Mouse (Mus musculus) ovary, postnatal 14 days (tissue): ENCODE measurements around the gene Irs2.

ENCODE experiments used
- DNase-seq: peaks from one replicate; pipeline ENCODE4 v3.0.0; 2022; ENCODE audit warnings: low spot score

Irs2 gene

GRCm38 (mm10) chr8:10989946-10990345, 18.3 kb downstream of the Irs2 start:
- DNase-seq = no peak

GRCm38 (mm10) chr8:10986638-10987037, 21.6 kb downstream of the Irs2 start:
- no peak for DNase-seq

- no peak for DNase-seq
Measured at GRCm38 (mm10) chr8:10985064-10985463, 23.2 kb downstream of the Irs2 start.

GRCm38 (mm10) chr8:10980876-10981275, 27.4 kb downstream of the Irs2 start:
- no peak for DNase-seq

GRCm38 (mm10) chr8:10979916-10980315, 28.3 kb downstream of the Irs2 start:
- DNase-seq = no peak

- DNase-seq = no peak
Measured at GRCm38 (mm10) chr8:10979196-10979794, 29.0 kb downstream of the Irs2 start.

- peak; percentile 50 for DNase-seq
Measured at GRCm38 (mm10) chr8:10978377-10978776, 29.9 kb downstream of the Irs2 start.

GRCm38 (mm10) chr8:10977742-10978376, 30.4 kb downstream of the Irs2 start:
- DNase-seq = no peak

- DNase-seq = no peak
Measured at GRCm38 (mm10) chr8:10974659-10975058, 33.6 kb downstream of the Irs2 start.

- DNase-seq = no peak
Measured at GRCm38 (mm10) chr8:10974126-10974525, 34.1 kb downstream of the Irs2 start.

GRCm38 (mm10) chr8:10972851-10973452, 35.3 kb downstream of the Irs2 start:
- DNase-seq = no peak

GRCm38 (mm10) chr8:10971984-10972383, 36.3 kb downstream of the Irs2 start:
- DNase-seq = no peak

- no peak for DNase-seq
Measured at GRCm38 (mm10) chr8:10971509-10971908, 36.7 kb downstream of the Irs2 start.

- DNase-seq = no peak
Measured at GRCm38 (mm10) chr8:10970496-10971456, 37.5 kb downstream of the Irs2 start.

- no peak for DNase-seq
Measured at GRCm38 (mm10) chr8:10968687-10969086, 39.6 kb downstream of the Irs2 start.

- DNase-seq = no peak
Measured at GRCm38 (mm10) chr8:10965401-10966117, 42.7 kb downstream of the Irs2 start.

- no peak for DNase-seq
Measured at GRCm38 (mm10) chr8:10964511-10965099, 43.7 kb downstream of the Irs2 start.

GRCm38 (mm10) chr8:10961989-10962388, 46.3 kb downstream of the Irs2 start:
- DNase-seq = peak; percentile 18

GRCm38 (mm10) chr8:10960277-10960819, 47.9 kb downstream of the Irs2 start:
- no peak for DNase-seq

- no peak for DNase-seq
Measured at GRCm38 (mm10) chr8:10957292-10957955, 50.8 kb downstream of the Irs2 start.
